Mouse (Mus musculus): ENCODE results near the gene Tert. TPM values are rescaled to one million over a fixed set of nuclear protein-coding genes. Genes with fewer than 3 reads are reported as not detected.

Tert gene
- polyA plus RNA-seq, 1 experiment from 2014 or later: 7.6 TPM

DNA sequence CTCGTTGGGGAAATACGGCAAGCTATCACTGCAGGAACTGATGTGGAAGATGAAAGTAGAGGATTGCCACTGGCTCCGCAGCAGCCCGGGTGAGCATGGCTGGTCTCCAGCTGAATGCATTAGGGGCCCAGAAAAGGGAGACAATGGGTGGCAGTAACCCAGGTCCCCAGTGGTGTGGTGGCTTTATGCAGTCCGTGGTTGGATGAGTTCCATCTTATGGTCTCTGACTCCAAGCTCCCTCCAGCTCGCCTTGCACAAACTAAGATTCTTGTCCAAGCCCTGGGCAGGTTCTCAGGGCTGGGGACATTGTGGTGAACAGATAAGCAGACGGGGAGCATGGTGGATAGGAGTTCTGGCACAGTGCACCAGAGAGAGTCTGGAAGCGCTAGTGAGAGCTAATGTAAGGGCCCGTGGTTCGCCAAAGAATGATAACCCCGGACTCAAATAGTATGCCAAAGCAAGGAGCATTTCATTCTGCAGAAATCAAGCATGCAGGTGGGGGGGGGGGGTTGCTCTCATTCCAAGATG, 1.9 kb downstream of the Tert start:
- H3K9me3 ChIP-seq: no peaks in the 10 kb centered on the region
- H3K4me1 ChIP-seq: peaks cover 26% of the 10 kb centered on the region
- H3K27ac ChIP-seq: no peak overlapping the region
- DNase-seq (ENCODE audit: extremely low spot score, low spot score): no peak
- no peak overlapping the region for H3K4me3 ChIP-seq
- WGBS: 91% methylated on average over 11 of the region's 11 CpGs
- peaks cover 32% of the 10 kb centered on the region for H3K36me3 ChIP-seq (replicated peaks)
- peaks cover 10% of the 10 kb centered on the region for H3K27me3 ChIP-seq (ENCODE audit: poor library complexity, severe bottlenecking)

DNA sequence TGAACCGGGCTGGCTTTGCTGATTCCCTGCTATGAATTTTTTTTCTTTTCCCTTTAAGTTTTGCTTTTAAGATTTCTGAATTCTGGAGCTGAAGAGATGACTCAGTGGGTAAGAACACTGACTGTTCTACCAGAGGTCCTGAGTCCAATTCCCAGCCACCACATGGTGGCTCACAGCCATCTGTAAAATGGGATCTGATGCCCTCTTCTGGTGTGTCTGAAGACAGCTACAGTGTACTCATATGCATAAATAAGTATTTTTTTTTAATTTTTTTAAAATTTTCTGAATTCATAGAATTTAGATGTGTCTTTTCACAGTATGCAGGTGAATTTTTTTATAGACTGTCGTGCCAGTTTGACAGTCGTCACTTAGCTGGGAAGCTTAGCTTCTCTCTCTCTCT, 5.1 kb downstream of the Tert start:
- H3K4me3 ChIP-seq: no peak overlapping the region
- H3K4me1 ChIP-seq: peaks cover 18% of the 10 kb centered on the region
- DNase-seq (ENCODE audit: extremely low spot score, low spot score): no peak
- 93% methylated on average over 3 of the region's 3 CpGs for WGBS
- no peaks in the 10 kb centered on the region for H3K9me3 ChIP-seq
- H3K27me3 ChIP-seq (ENCODE audit: poor library complexity, severe bottlenecking): peaks cover 10% of the 10 kb centered on the region
- H3K27ac ChIP-seq: no peak overlapping the region
- H3K36me3 ChIP-seq (replicated peaks): peaks cover 58% of the 10 kb centered on the region

DNA sequence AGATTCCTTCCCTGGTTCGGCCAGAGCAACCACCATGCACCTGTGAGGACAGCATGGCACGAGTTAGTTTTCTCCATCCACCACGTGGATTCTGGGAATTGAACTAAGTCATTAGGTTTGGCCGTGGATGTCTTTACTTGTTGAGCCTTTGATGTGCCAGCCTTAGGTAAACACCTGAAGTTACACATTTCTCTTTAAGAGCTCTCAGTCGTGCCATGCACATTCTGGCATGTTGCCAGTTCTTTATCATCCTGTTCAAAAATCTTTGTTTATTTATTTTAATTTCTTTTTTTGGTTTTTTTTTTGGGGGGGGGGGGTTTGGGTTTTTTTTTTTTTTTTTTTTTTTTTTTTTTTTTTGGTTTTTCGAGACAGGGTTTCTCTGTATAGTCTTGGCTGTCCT, 11.1 kb downstream of the Tert start:
- Histone ChIP-seq H3K27me3 (ENCODE audit: poor library complexity, severe bottlenecking) (no peaks in the 10 kb centered on the region), H3K4me1 (no peaks in the 10 kb centered on the region), H3K36me3 (replicated peaks) (peaks cover 46% of the 10 kb centered on the region), H3K27ac (no peak overlapping the region), H3K9me3 (no peaks in the 10 kb centered on the region), H3K4me3 (no peak overlapping the region)
- no peak for DNase-seq (ENCODE audit: extremely low spot score, low spot score)
- WGBS: 91% methylated on average over 5 of the region's 6 CpGs

DNA sequence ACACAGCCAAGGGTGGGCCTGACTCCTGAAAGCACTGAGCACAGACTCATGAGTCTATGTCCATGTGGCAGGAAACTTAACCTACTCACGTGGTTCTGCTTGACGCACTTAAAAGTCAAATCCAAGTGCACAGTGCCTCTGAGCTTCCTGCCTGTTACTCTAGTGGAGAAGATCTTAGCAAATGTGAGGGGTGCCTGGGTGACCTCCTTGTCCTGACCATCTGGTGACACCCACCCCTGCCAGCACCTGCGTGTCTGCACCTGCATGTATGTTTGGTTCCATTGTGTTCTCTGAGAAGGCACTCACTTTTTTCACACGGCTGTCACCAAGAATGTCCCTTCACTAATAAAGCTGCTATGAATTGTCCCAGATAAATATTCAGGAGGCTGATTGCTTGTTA, 14.6 kb downstream of the Tert start:
- 90% methylated on average over 4 of the region's 4 CpGs for WGBS
- peaks cover 17% of the 10 kb centered on the region for H3K36me3 ChIP-seq (replicated peaks)
- no peak overlapping the region for H3K27ac ChIP-seq
- no peaks in the 10 kb centered on the region for H3K27me3 ChIP-seq (ENCODE audit: poor library complexity, severe bottlenecking)
- no peaks in the 10 kb centered on the region for H3K9me3 ChIP-seq
- H3K4me1 ChIP-seq: no peaks in the 10 kb centered on the region
- H3K4me3 ChIP-seq: no peak overlapping the region
- no peak for DNase-seq (ENCODE audit: extremely low spot score, low spot score)

DNA sequence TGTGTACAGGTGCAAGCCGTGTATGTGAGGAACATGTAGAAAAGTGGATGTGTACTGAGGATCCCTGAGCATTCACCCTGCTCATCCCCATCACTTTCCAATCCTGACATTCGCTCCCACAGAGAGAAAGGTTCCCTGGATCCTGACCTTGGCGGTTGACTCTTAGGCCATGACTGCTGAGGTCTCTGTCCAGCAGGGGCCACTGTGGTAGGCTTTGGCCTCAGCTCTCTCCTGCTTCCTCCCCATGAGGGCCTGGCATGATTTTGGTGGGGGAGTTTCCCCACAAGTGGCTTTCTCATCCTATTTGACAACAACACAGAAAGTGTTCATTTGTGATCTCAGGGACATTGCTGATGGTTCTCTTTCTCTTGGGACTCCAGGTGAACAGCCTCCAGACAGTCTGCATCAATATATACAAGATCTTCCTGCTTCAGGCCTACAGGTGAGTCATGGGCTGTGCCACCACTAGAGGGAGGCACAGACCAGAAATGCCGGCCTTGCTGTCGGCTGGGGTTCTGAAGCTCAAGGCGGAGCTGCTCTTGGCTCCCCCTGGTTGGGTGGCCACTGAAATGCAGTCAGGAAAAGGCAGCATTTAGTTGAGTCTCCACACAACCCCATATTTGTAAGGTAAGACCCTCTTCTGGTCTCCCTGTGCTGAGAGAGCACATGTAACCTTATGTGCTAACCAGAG, 19.8 kb downstream of the Tert start:
- Histone ChIP-seq H3K4me1 (no peaks in the 10 kb centered on the region), H3K36me3 (replicated peaks) (peaks cover 27% of the 10 kb centered on the region), H3K9me3 (no peaks in the 10 kb centered on the region), H3K27me3 (ENCODE audit: poor library complexity, severe bottlenecking) (no peaks in the 10 kb centered on the region), H3K4me3 (no peak overlapping the region), H3K27ac (no peak overlapping the region)
- WGBS: 38% methylated on average over 6 of the region's 6 CpGs
- DNase-seq (ENCODE audit: extremely low spot score, low spot score): peak; percentile 19

DNA sequence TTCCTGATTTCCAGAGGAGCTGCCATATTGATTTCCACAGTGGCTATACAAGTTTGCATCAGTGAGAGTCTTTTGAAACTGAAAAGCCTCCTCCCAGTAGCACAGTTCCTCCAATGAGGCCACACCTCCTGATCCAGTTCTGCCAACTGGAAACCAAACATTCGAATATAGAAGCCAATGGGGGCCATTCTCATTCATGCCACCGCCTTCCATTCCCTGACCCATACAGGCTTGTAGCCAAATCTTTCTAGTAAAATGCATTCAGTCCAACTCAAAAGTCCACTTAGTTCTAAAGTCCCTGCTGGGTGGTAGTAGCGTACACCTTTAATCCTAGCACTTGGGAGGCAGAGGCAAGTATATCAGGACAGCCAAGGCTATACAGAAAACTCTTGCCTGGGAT, 26.6 kb downstream of the Tert start:
- no peaks in the 10 kb centered on the region for H3K4me1 ChIP-seq
- no peak overlapping the region for H3K4me3 ChIP-seq
- no peaks in the 10 kb centered on the region for H3K27me3 ChIP-seq (ENCODE audit: poor library complexity, severe bottlenecking)
- H3K9me3 ChIP-seq: no peaks in the 10 kb centered on the region
- no peak overlapping the region for H3K27ac ChIP-seq
- 84% methylated on average over 3 of the region's 3 CpGs for WGBS
- H3K36me3 ChIP-seq (replicated peaks): peaks cover 11% of the 10 kb centered on the region
- DNase-seq (ENCODE audit: extremely low spot score, low spot score): no peak

DNA sequence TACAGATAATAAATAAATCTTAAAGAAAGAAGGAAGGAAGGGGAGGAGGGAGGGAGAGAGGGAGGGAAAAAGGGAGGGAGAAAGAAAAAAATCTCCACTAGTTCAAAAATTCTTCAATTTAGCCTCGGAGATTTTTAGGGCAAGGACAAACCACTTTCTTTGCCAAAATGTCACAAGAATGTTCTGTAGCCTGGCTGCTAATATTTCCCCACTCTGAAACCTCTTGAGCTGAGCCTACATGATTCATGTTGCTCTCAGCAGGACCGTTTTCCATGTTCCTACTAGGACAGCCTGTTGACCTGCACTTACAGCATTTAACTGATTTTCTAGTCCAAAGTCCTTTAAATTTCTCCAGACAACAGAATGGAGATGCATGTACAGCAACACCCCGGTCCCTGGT, 28.3 kb downstream of the Tert start:
- Histone ChIP-seq H3K27ac (no peak overlapping the region), H3K36me3 (replicated peaks) (no peaks in the 10 kb centered on the region), H3K4me3 (no peak overlapping the region), H3K27me3 (ENCODE audit: poor library complexity, severe bottlenecking) (no peaks in the 10 kb centered on the region), H3K4me1 (no peaks in the 10 kb centered on the region), H3K9me3 (no peaks in the 10 kb centered on the region)
- 87% methylated on average over 3 of the region's 3 CpGs for WGBS
- no peak for DNase-seq (ENCODE audit: extremely low spot score, low spot score)

DNA sequence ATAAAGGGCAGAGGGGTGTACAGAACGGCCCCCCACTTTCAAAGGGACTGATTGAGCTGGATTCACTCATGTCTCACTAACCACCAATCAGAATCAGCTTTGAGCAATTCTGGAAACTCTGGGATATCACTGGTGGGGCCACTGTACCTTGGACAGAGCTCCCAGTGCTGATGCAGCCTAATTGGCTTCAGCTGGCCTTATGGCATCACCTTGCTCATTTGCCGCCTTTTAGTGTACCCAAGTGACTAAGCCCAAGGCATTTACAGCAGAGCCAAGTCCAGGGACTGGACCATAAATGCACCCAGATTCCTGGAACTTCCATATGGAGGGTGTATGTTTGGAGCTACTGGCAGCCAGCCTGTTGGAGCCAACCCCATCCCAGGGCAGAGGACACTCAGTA, 32.2 kb downstream of the Tert start:
- H3K4me1 ChIP-seq: no peaks in the 10 kb centered on the region
- no peaks in the 10 kb centered on the region for H3K27me3 ChIP-seq (ENCODE audit: poor library complexity, severe bottlenecking)
- WGBS: 55% methylated on average over 2 of the region's 2 CpGs
- no peaks in the 10 kb centered on the region for H3K36me3 ChIP-seq (replicated peaks)
- H3K27ac ChIP-seq: no peak overlapping the region
- no peak overlapping the region for H3K4me3 ChIP-seq
- no peaks in the 10 kb centered on the region for H3K9me3 ChIP-seq
- DNase-seq (ENCODE audit: extremely low spot score, low spot score): no peak

DNA sequence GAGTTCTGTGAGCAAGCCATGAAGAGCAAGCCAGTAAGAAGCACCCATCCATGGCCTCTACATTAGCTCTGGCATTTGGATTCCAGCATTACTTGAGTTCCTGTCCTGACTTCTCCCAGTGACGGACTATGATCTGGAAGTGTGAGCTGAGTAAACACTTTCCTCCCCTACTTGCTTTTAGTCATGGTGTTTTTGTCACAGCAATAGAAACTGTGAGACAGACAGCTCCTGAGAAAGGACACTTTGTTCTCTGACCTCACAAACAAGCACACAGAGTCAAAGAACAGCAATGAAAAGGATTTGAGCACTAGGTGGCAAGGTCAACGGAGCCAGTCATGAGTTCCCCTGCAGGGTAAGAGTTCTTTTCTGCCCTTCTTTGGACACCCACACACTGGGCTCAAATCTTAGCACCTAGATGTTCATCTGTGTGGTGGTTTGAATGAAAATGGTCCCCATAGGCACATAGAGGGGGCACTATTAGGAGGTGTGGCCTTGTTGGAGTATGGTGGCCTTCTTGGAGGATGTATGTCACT, 33.5 kb downstream of the Tert start:
- no peak overlapping the region for H3K4me3 ChIP-seq
- no peaks in the 10 kb centered on the region for H3K27me3 ChIP-seq (ENCODE audit: poor library complexity, severe bottlenecking)
- no peak for DNase-seq (ENCODE audit: extremely low spot score, low spot score)
- WGBS: 86% methylated on average over 2 of the region's 2 CpGs
- H3K9me3 ChIP-seq: no peaks in the 10 kb centered on the region
- no peaks in the 10 kb centered on the region for H3K4me1 ChIP-seq
- H3K36me3 ChIP-seq (replicated peaks): no peaks in the 10 kb centered on the region
- no peak overlapping the region for H3K27ac ChIP-seq

DNA sequence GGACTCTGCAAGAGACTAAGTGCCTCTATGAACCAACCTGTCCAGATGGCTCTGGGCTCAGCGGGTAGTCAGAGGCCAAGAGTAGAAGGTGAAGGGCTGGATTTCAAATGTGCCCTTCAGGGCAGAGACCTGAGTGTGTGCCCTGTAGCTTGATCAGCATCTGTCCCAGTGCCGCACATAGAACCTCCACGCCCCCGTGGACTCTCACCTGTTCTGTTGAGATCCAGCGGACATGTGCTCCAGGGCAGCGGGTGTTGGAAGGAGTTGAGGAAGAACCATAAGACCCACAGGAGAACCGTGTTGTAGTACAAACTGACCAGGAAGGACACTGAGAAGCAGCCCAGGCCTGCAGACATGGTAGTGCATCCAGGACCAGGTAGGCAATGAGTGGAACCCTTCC, 48.5 kb downstream of the Tert start:
- 88% methylated on average over 7 of the region's 7 CpGs for WGBS
- Histone ChIP-seq H3K4me3 (no peak overlapping the region), H3K9me3 (no peaks in the 10 kb centered on the region), H3K4me1 (no peaks in the 10 kb centered on the region), H3K27me3 (ENCODE audit: poor library complexity, severe bottlenecking) (no peaks in the 10 kb centered on the region), H3K36me3 (replicated peaks) (no peaks in the 10 kb centered on the region), H3K27ac (no peak overlapping the region)
- no peak for DNase-seq (ENCODE audit: extremely low spot score, low spot score)

DNA sequence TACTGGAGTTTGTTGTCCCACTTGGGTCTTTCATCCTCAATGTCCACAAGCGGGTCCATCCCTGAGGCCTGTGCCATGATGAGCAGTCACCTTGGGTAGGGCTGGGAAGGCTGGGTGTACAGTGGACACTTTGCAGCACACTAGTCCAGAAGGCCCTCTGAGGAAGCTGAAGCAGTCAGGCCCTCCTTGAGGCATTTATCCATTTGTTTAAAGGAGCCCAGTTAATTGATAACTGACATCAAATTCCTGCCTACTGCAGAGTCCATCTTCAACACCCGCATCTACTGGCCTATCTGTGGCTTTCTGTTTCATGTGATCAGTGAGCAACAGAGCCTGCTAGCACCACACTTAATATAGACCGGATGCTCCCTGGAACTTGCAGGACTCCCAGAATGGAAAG, 51.1 kb downstream of the Tert start, which contains the start of gene Slc6a18:
Gene Slc6a18 (minus strand): TSS at position 171 of the 400 bp plus-strand sequence.
- WGBS: 88% methylated on average over 3 of the region's 3 CpGs

DNA sequence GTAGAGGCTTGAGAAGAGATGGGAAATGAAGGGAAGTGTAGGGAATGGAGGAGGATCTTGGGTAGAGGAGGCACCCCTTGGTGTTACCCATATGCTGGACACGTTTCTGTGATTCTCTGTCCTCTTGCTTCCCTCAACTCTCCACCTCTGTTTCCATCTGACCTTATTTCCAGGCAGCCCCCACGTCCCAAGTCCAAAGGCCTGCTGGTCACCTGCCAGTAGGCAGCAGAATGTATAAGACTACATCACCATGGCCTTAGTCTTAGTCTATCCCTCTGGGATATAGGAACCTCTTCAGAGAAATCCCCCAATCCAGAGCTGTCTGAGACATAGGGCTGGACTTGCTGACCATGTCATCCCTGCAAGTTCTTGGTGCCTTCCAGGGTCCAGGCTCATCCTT, 52.6 kb downstream of the Tert start:
- DNase-seq (ENCODE audit: extremely low spot score, low spot score): no peak
- Histone ChIP-seq H3K9me3 (no peaks in the 10 kb centered on the region), H3K27ac (no peak overlapping the region), H3K27me3 (ENCODE audit: poor library complexity, severe bottlenecking) (no peaks in the 10 kb centered on the region), H3K36me3 (replicated peaks) (no peaks in the 10 kb centered on the region), H3K4me3 (no peak overlapping the region), H3K4me1 (no peaks in the 10 kb centered on the region)
- WGBS: 66% methylated on average over 2 of the region's 2 CpGs

More for the DNA sequence above, 51.1 kb downstream of the Tert start, which contains the start of gene Slc6a18:
- Histone ChIP-seq H3K4me3 (no peak within 1 kb of the TSS), H3K27me3 (ENCODE audit: poor library complexity, severe bottlenecking) (no peaks in the 10 kb centered on the region), H3K4me1 (no peaks in the 10 kb centered on the region), H3K36me3 (replicated peaks) (no peaks in the 10 kb centered on the region), H3K9me3 (no peaks in the 10 kb centered on the region), H3K27ac (no peak within 1 kb of the TSS)
- DNase-seq (ENCODE audit: extremely low spot score, low spot score): no peak

DNA sequence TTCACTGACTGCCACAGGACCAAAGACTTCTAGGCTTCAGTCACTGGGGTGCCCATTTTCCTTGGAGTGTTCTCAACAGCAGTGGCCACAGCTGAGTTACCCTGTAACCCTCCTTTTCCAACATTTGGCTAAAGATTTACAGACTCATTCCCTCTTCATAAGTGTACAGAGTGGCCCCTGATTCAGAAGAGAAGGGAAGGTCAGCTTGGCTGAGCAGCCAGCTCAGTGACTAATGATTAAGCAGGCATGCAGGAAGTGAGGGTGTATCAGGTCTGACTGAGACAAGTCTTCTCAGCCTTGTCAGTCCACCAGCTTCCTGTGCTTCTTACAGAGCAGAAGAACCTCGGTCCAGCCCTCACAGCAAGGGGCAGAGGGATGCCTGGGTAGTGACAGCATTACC, 53.7 kb downstream of the Tert start:
- 63% methylated on average over 1 of the region's 1 CpGs for WGBS

More for the DNA sequence above, 53.7 kb downstream of the Tert start:
- no peak for DNase-seq (ENCODE audit: extremely low spot score, low spot score)
- Histone ChIP-seq H3K27ac (no peak overlapping the region), H3K36me3 (replicated peaks) (no peaks in the 10 kb centered on the region), H3K4me3 (no peak overlapping the region), H3K27me3 (ENCODE audit: poor library complexity, severe bottlenecking) (no peaks in the 10 kb centered on the region), H3K9me3 (no peaks in the 10 kb centered on the region), H3K4me1 (no peaks in the 10 kb centered on the region)
